Comparison of ENCODE assay signal across 9 mouse cellular contexts in the genomic region with DNA sequence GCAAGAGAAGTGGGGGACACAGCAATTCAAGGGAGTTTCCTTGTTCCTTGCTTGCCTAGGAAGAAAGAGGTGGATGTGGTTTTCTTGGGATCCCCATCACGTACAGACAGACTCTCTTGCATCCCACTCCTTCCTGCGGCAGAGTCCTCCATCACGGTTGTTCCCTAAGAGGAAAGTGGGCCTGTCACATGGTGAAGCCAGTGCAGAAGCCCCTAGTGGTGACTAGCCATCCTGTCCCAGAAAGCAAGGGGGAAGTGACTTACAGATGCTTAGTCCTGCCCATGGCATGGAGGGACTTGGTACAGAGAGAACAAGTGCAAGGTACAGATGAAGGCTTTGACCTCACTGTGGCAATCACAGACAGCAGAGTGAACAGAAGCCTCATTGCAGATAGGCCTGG.
DNase-seq lines count a peak whose midpoint lies in the region; ATAC-seq and TF ChIP-seq lines count a peak whose summit lies in the region.
"Had no signal": no experiment of that assay in that cellular context is flagged by ENCODE, and none has a peak within 500 bp of the region (broad histone marks: within the 10 kb centered on the region; RNA-seq: fewer than 3 reads in every experiment).

No protein-coding gene starts in this region.

- peak; percentile 27; the same call in 1 of the 2 replicates for TF ChIP-seq CTCF in heart, postnatal 0 days (IDR thresholded peaks at IDR 0.05; ENCODE audit: low read depth)
- TF ChIP-seq CTCF in liver, postnatal 0 days (IDR thresholded peaks at IDR 0.05; ENCODE audit: low read depth): 0 out of 2 replicates have a peak, but pooled peaks have one; percentile 10

- no peaks in the 10 kb centered on the region for H3K9me3 ChIP-seq in heart, postnatal 0 days (replicated peaks; ENCODE audit: control insufficient read depth, low read length)
- H3K9me3 ChIP-seq in heart, embryonic 11.5 days (replicated peaks; ENCODE audit: control insufficient read depth, low read length): no peaks in the 10 kb centered on the region
- no peaks in the 10 kb centered on the region for H3K9me3 ChIP-seq in liver, postnatal 0 days (ENCODE audit: low read length)
- H3K9me3 ChIP-seq in liver, embryonic 11.5 days (ENCODE audit: control insufficient read depth, low read length): no peaks in the 10 kb centered on the region
- H3K9me3 ChIP-seq: embryonic facial prominence, embryonic 15.5 days had no signal

- H3K36me3 ChIP-seq in heart, postnatal 0 days (replicated peaks; ENCODE audit: control insufficient read depth, insufficient read depth, low read length): no peaks in the 10 kb centered on the region
- no peaks in the 10 kb centered on the region for H3K36me3 ChIP-seq in heart, embryonic 11.5 days (ENCODE audit: control insufficient read depth, insufficient read depth, low read length)
- no peaks in the 10 kb centered on the region for H3K36me3 ChIP-seq in liver, postnatal 0 days (replicated peaks; ENCODE audit: insufficient read depth, low read length)
- H3K36me3 ChIP-seq in liver, embryonic 11.5 days (ENCODE audit: control insufficient read depth, insufficient read depth, low read length): no peaks in the 10 kb centered on the region
- H3K36me3 ChIP-seq: embryonic facial prominence, embryonic 15.5 days had no signal

- H3K27ac ChIP-seq in heart, postnatal 0 days (ENCODE audit: low read depth): no peak overlapping the region
- no peak overlapping the region for H3K27ac ChIP-seq in heart, embryonic 11.5 days (ENCODE audit: low read depth, low read length)
- no peak overlapping the region for H3K27ac ChIP-seq in liver, postnatal 0 days (ENCODE audit: low read depth)
- no peak overlapping the region for H3K27ac ChIP-seq in liver, embryonic 11.5 days (ENCODE audit: low read depth, low read length)
- H3K27ac ChIP-seq: embryonic facial prominence, embryonic 15.5 days had no signal

- H3K4me2 ChIP-seq in heart, postnatal 0 days (ENCODE audit: low read depth, low read length): no peak overlapping the region
- H3K4me2 ChIP-seq in heart, embryonic 11.5 days: no peak overlapping the region
- no peak overlapping the region for H3K4me2 ChIP-seq in liver, postnatal 0 days (ENCODE audit: low read depth, low read length)
- H3K4me2 ChIP-seq in liver, embryonic 11.5 days: no peak overlapping the region
- H3K4me2 ChIP-seq: embryonic facial prominence, embryonic 15.5 days had no signal

- WGBS in heart, postnatal 0 days: 65% methylated on average over 3 of the region's 3 CpGs
- 65% methylated on average over 3 of the region's 3 CpGs for WGBS in heart, embryonic 11.5 days (ENCODE audit: insufficient replicate concordance)
- WGBS in liver, postnatal 0 days (ENCODE audit: insufficient replicate concordance): 54% methylated on average over 3 of the region's 3 CpGs
- 57% methylated on average over 3 of the region's 3 CpGs for WGBS in liver, embryonic 11.5 days

- H3K4me3 ChIP-seq in heart, postnatal 0 days (ENCODE audit: low read depth, low read length): no peak overlapping the region
- H3K4me3 ChIP-seq in heart, embryonic 11.5 days (ENCODE audit: low read depth, low read length): no peak overlapping the region
- H3K4me3 ChIP-seq in liver, postnatal 0 days (ENCODE audit: low read depth, low read length): no peak overlapping the region
- no peak overlapping the region for H3K4me3 ChIP-seq in liver, embryonic 11.5 days (ENCODE audit: low read depth, low read length)
- H3K4me3 ChIP-seq: embryonic facial prominence, embryonic 15.5 days had no signal

- H3K4me1 ChIP-seq in heart, postnatal 0 days (ENCODE audit: control insufficient read depth, insufficient read depth): peaks cover 19% of the 10 kb centered on the region
- peaks cover 14% of the 10 kb centered on the region for H3K4me1 ChIP-seq in heart, embryonic 11.5 days (ENCODE audit: control insufficient read depth, insufficient read depth, low read length)
- no peaks in the 10 kb centered on the region for H3K4me1 ChIP-seq in liver, postnatal 0 days (ENCODE audit: insufficient read depth)
- 0 out of 2 replicates have a peak, but pooled peaks cover 3% of the 10 kb centered on the region for H3K4me1 ChIP-seq in liver, embryonic 11.5 days (replicated peaks; ENCODE audit: control insufficient read depth, insufficient read depth, low read length)
- H3K4me1 ChIP-seq: embryonic facial prominence, embryonic 15.5 days had no signal

- DNase-seq in heart, postnatal 0 days (ENCODE audit: low spot score): peak; percentile 16
- DNase-seq in liver, postnatal 0 days: no peak
- DNase-seq in liver, embryonic 11.5 days (ENCODE audit: low spot score): no peak
- peak; percentile 46 for DNase-seq in R1 (ENCODE audit: low read depth, low spot score)
- no peak for DNase-seq in natural killer cell, adult 2 months (ENCODE audit: low spot score in 2 of 2)
- DNase-seq: cerebellum, postnatal 14 days had no signal

- TF ChIP-seq EP300 in heart, postnatal 0 days (IDR thresholded peaks at IDR 0.05; ENCODE audit: low read depth): no peak
- TF ChIP-seq EP300 in liver, postnatal 0 days (IDR thresholded peaks at IDR 0.05; ENCODE audit: low read depth): no peak

- H3K9ac ChIP-seq in heart, postnatal 0 days (replicated peaks; ENCODE audit: low read depth, low read length): no peak overlapping the region
- H3K9ac ChIP-seq in heart, embryonic 11.5 days (ENCODE audit: low read depth, low read length): no peak overlapping the region
- no peak overlapping the region for H3K9ac ChIP-seq in liver, postnatal 0 days (replicated peaks)
- no peak overlapping the region for H3K9ac ChIP-seq in liver, embryonic 11.5 days (ENCODE audit: low read depth, low read length)
- H3K9ac ChIP-seq: embryonic facial prominence, embryonic 15.5 days had no signal

- H3K27me3 ChIP-seq in heart, postnatal 0 days (ENCODE audit: control insufficient read depth, insufficient read depth, low read length): no peaks in the 10 kb centered on the region
- H3K27me3 ChIP-seq in heart, embryonic 11.5 days (ENCODE audit: control insufficient read depth, insufficient read depth, low read length): no peaks in the 10 kb centered on the region
- no peaks in the 10 kb centered on the region for H3K27me3 ChIP-seq in liver, postnatal 0 days (ENCODE audit: insufficient read depth, low read length)
- no peaks in the 10 kb centered on the region for H3K27me3 ChIP-seq in liver, embryonic 11.5 days (replicated peaks; ENCODE audit: control insufficient read depth, insufficient read depth, low read length)
- H3K27me3 ChIP-seq: embryonic facial prominence, embryonic 15.5 days had no signal

- no peak for ATAC-seq in heart, postnatal 0 days (ENCODE audit: insufficient read depth, low read depth)
- ATAC-seq in heart, embryonic 11.5 days (replicated peaks; ENCODE audit: insufficient number of reproducible peaks, low FRiP score, low TSS enrichment): no peak
- no peak for ATAC-seq in liver, postnatal 0 days
- no peak for ATAC-seq in liver, embryonic 11.5 days (replicated peaks; ENCODE audit: low FRiP score)
- 0 out of 2 replicates have a peak, but pooled peaks have one; percentile 40 for ATAC-seq in megakaryocyte, adult 5-6 weeks (ENCODE audit: poor library complexity, severe bottlenecking)

Comparison
In these comparisons a context has a peak if more than half of its experiments do, and no peak if none do; other contexts are left out.
1. DNase-seq: peak in heart, postnatal 0 days (single experiment) and R1 (single experiment); none in liver, postnatal 0 days (single experiment), liver, embryonic 11.5 days (single experiment) and natural killer cell, adult 2 months (0 of 2).